Mouse (Mus musculus) layer of hippocampus, postnatal 14 days (tissue): Measurements from ENCODE around the gene Ick. TPM values are rescaled to one million over a fixed set of nuclear protein-coding genes. Genes with fewer than 3 reads are reported as not detected.
A peak's percentile ranks its signal among the peaks of the same experiment; 100 is the strongest.
"Not testable (repeated sequence)": the region's sequence is repeated elsewhere in the genome, so short reads cannot be mapped to it uniquely, and the experiment has no call there.

Experiments used
- DNase-seq, 2 experiments: peaks; one replicate each; pipeline ENCODE4 v3.0.0; 2021 to 2022; ENCODE audit warnings: low spot score in 2 of 2, mixed read lengths in 1 of 2
- total RNA-seq, 2 experiments: library from RNA; stranded (reverse); gene quantifications; 2 replicates each; pipeline ENCODE4 v1.2.3; 2021

Gene Ick
- total RNA-seq, 2 experiments from 2014 or later, result 34.3 to 34.9 TPM

GRCm38 (mm10) chr9:78146099-78146498, 37.1 kb downstream of the Ick start:
- peak in 1 of 2 experiments; percentile 57 for DNase-seq

GRCm38 (mm10) chr9:78146627-78147026, 37.6 kb downstream of the Ick start:
- DNase-seq, result no peak

GRCm38 (mm10) chr9:78148149-78148548, 39.2 kb downstream of the Ick start:
- no peak for DNase-seq

GRCm38 (mm10) chr9:78149770-78150169, 40.8 kb downstream of the Ick start:
- DNase-seq, result not testable (repeated sequence)

GRCm38 (mm10) chr9:78154211-78154977, 45.4 kb downstream of the Ick start:
- no peak for DNase-seq

GRCm38 (mm10) chr9:78157221-78157620, 48.2 kb downstream of the Ick start:
- DNase-seq, result no peak

GRCm38 (mm10) chr9:78163291-78163690, 54.3 kb downstream of the Ick start:
- no peak for DNase-seq

- no peak for DNase-seq
Observed at GRCm38 (mm10) chr9:78164741-78165140, 55.7 kb downstream of the Ick start.

GRCm38 (mm10) chr9:78165454-78165853, 56.5 kb downstream of the Ick start:
- DNase-seq, result no peak

- DNase-seq, result no peak
Observed at GRCm38 (mm10) chr9:78166694-78167452, 57.9 kb downstream of the Ick start.

- DNase-seq, result no peak
Observed at GRCm38 (mm10) chr9:78167453-78167969, 58.5 kb downstream of the Ick start.

- DNase-seq, result no peak
Observed at GRCm38 (mm10) chr9:78168864-78169263, 59.9 kb downstream of the Ick start.

GRCm38 (mm10) chr9:78174016-78174415, 65.0 kb downstream of the Ick start:
- DNase-seq, result no peak

- not testable (repeated sequence) for DNase-seq
Observed at GRCm38 (mm10) chr9:78174925-78175276, 65.9 kb downstream of the Ick start.

GRCm38 (mm10) chr9:78175277-78176200, 66.5 kb downstream of the Ick start:
- DNase-seq, result peak; percentile 96

- peak; percentile 64 to 75 for DNase-seq
Observed at GRCm38 (mm10) chr9:78176201-78176727, 67.3 kb downstream of the Ick start.

- peak in 1 of 2 experiments; percentile 24 for DNase-seq
Observed at GRCm38 (mm10) chr9:78176831-78177230, 67.8 kb downstream of the Ick start.

- no peak for DNase-seq
Observed at GRCm38 (mm10) chr9:78178197-78178596, 69.2 kb downstream of the Ick start.

- no peak for DNase-seq
Observed at GRCm38 (mm10) chr9:78179071-78179470, 70.1 kb downstream of the Ick start.

GRCm38 (mm10) chr9:78182474-78182873, 73.5 kb downstream of the Ick start, which contains the start of gene Gsta4:
Gene Gsta4 (plus strand): TSS chr9:78182774.
- not testable (repeated sequence) for DNase-seq

- no peak for DNase-seq
Observed at GRCm38 (mm10) chr9:78185686-78186085, 76.7 kb downstream of the Ick start.
